Mouse (Mus musculus) lung, embryonic 14.5 days (tissue): ENCODE measurements around the gene Iqcf6. TPM values are rescaled to one million over a fixed set of nuclear protein-coding genes. Genes with fewer than 3 reads are reported as not detected.
"Not testable (repeated sequence)": the region's sequence is repeated elsewhere in the genome, so short reads cannot be mapped to it uniquely, and the experiment has no call there.

Source experiments
- ATAC-seq: fragments of 200-750 bp; cut with Nextera tagmentation; 2 replicates; pipeline ENCODE4 v1.8.0; 2017; ENCODE audit warnings: mild to moderate bottlenecking, moderate TSS enrichment, moderate library complexity; ENCODE audit not compliant: insufficient read depth
- DNase-seq: peaks from one replicate; pipeline ENCODE4 v3.0.0-alpha.2; 2015
- H3K27ac ChIP-seq: fragments of 300-500 bp; sonication (generic); 2 replicates; pipeline ENCODE4 v1.5.1; 2014; ENCODE audit warnings: low read depth, mild to moderate bottlenecking, moderate library complexity
- H3K27me3 ChIP-seq: fragments of 300-500 bp; sonication (generic); 2 replicates; pipeline ENCODE4 v1.6.1; 2014; ENCODE audit warnings: low read length, control low read depth; ENCODE audit not compliant: insufficient read depth
- H3K36me3 ChIP-seq: fragments of 300-500 bp; sonication (generic); 2 replicates; pipeline ENCODE4 v1.6.1; 2014; ENCODE audit warnings: control low read depth; ENCODE audit not compliant: insufficient read depth
- H3K4me1 ChIP-seq: fragments of 300-500 bp; sonication (generic); 2 replicates; pipeline ENCODE4 v1.6.1; 2014; ENCODE audit warnings: antibody characterized with exemption, control low read depth; ENCODE audit not compliant: insufficient read depth
- H3K4me2 ChIP-seq: fragments of 300-500 bp; sonication (generic); 2 replicates; pipeline ENCODE4 v1.6.1; 2014; ENCODE audit warnings: mild to moderate bottlenecking
- H3K4me3 ChIP-seq: fragments of 300-500 bp; sonication (generic); 2 replicates; pipeline ENCODE4 v1.5.1; 2014; ENCODE audit warnings: low read depth, low read length
- H3K9ac ChIP-seq: fragments of 300-500 bp; sonication (generic); 2 replicates; pipeline ENCODE4 v1.6.1; 2014
- H3K9me3 ChIP-seq: fragments of 300-500 bp; sonication (generic); 2 replicates; pipeline ENCODE4 v1.6.1; 2016; ENCODE audit warnings: low read depth, low read length, control low read depth
- CTCF ChIP-seq: IDR thresholded peaks from 2 replicates; pipeline ENCODE4 v1.5.1; 2016; ENCODE audit warnings: antibody characterized with exemption, low read depth
- WGBS: fragments of 180-500 bp; shearing (Covaris S2); extraction: QIAGEN DNeasy Blood & Tissue Kit; methylation state at CpG from one replicate; pipeline ENCODE4 v1.1.7; 2014; 5-methylcytosine and 5-hydroxymethylcytosine counted together
- polyA plus RNA-seq: library from polyadenylated mRNA; unstranded; fragments of >200 nt; fragmentation: Nextera tagmentation; extraction: Ambion mirVana; gene quantifications from 2 replicates; pipeline ENCODE4 v1.2.1, GENCODE M21; 2014

Gene Iqcf6
- polyA plus RNA-seq, 1 experiment from 2014 or later: not detected

DNA sequence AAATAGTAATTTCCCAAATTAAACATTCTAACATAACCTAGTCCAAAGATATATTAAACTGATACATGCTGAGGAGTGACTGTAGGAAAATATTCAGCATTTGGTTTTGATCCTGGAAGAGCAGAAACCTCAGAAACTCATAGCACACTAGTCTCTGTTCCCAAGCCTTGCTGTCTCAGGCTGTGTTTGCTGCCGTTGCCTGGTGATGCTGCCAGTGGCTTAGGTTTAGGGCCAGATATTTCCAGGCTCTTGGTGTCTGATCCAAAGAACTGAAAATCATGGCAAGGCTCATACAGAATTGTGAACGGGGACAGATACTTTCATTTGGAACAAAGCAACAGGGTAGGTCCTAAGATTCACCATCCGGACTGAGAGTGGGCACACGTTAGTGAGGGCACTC, 15.7 kb upstream of the Iqcf6 start:
- no peak for DNase-seq
- Histone ChIP-seq H3K27me3 (no peaks in the 10 kb centered on the region), H3K27ac (no peak overlapping the region), H3K9ac (no peak overlapping the region), H3K4me1 (no peaks in the 10 kb centered on the region), H3K9me3 (no peaks in the 10 kb centered on the region), H3K4me2 (no peak overlapping the region), H3K4me3 (no peak overlapping the region), H3K36me3 (no peaks in the 10 kb centered on the region)
- WGBS: 77% methylated on average over 4 of the region's 4 CpGs
- no peak for TF ChIP-seq CTCF
- ATAC-seq: no peak

DNA sequence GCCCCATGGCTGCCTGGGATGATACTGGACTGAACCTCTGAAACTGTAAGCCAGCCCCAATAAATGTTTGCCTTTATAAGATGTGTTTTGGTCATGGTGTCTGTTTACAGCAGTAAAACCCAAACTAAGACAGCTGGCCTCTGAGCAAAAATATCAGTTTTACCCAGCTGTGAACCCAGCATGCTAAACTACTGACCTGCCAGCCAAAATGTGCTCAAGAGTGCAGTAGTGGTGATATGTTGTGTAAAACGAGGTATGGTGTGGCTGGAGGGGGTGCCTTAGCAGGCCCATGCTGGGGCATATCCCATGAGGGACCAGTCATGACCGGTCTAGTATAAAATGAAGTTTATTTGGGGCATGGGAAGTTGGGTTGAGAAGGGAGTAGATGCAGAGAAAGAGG, 12.4 kb upstream of the Iqcf6 start:
- WGBS: 57% methylated on average over 2 of the region's 2 CpGs
- Histone ChIP-seq H3K4me3 (no peak overlapping the region), H3K9me3 (no peaks in the 10 kb centered on the region), H3K36me3 (no peaks in the 10 kb centered on the region), H3K27ac (no peak overlapping the region), H3K4me1 (no peaks in the 10 kb centered on the region), H3K27me3 (no peaks in the 10 kb centered on the region), H3K4me2 (no peak overlapping the region), H3K9ac (no peak overlapping the region)
- TF ChIP-seq CTCF: no peak
- DNase-seq: no peak
- no peak for ATAC-seq

DNA sequence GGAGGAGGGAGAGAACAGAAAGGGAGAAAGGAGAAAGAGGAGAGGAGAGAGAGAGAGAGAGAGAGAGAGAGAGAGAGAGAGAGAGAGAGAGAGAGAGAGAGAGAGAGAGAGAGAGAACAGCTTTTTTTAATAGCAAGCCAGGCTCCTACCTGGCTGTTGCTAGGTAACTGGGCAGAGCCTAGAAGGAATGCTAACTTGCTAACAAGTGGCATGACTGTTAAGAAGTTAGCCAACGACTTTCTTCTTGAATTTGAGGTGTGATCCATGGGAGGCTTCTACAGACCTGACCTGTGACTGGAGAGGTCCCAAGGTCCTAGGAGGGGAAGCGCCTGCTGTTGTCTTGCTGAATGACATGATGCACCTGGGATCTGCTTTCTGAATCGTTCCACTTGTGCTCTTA, 11.8 kb upstream of the Iqcf6 start:
- H3K9me3 ChIP-seq: no peaks in the 10 kb centered on the region
- no peak overlapping the region for H3K9ac ChIP-seq
- no peaks in the 10 kb centered on the region for H3K27me3 ChIP-seq
- 15% methylated on average over 3 of the region's 3 CpGs for WGBS
- H3K4me2 ChIP-seq: no peak overlapping the region
- ATAC-seq (no peak), DNase-seq (peak; percentile 37)
- no peaks in the 10 kb centered on the region for H3K36me3 ChIP-seq
- no peak overlapping the region for H3K4me3 ChIP-seq
- H3K27ac ChIP-seq: no peak overlapping the region
- no peak for TF ChIP-seq CTCF
- no peaks in the 10 kb centered on the region for H3K4me1 ChIP-seq

DNA sequence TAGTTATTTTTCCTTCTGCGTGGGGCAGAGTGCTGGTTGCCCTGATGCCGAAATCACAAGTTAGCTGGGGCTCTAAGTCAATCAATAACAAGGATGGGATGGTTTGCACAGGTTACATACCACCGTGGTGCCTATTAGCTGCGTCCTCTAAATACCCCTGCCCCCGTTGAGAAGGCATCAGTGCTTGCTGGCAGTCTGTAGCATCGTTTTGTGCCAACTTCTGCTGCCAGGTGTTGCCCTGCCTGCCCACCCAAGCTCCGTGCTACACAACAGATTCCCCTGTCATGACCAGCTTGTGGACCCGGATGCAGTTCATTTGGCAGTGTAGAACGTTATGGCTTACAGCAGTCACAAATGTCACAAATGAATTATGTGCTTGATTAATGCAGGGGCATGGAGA, 10.1 kb upstream of the Iqcf6 start:
- Histone ChIP-seq H3K9ac (no peak overlapping the region), H3K27me3 (no peaks in the 10 kb centered on the region), H3K4me3 (no peak overlapping the region), H3K4me1 (no peaks in the 10 kb centered on the region), H3K27ac (no peak overlapping the region), H3K36me3 (no peaks in the 10 kb centered on the region), H3K4me2 (no peak overlapping the region), H3K9me3 (no peaks in the 10 kb centered on the region)
- WGBS: 74% methylated on average over 9 of the region's 9 CpGs
- no peak for TF ChIP-seq CTCF
- DNase-seq (no peak), ATAC-seq (no peak)

DNA sequence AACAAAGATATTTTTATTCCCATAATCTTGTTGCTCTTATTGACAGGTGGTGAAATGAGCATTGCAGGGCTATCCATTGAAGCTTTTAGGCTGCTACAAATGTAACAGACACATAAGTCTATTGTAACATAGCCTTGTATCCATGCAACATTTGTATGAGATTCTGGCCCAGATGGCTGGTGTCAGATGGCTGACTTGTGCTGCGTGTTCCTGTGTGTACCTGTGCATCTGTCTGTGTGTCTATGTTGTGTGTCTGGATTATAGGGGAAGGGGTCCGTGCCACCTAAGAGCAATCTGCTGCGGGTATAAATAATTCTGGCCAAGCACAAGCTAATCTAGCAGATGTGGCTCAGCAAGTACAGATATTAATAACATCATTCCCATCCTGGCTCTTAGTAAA, 8.9 kb upstream of the Iqcf6 start:
- Histone ChIP-seq H3K27me3 (no peaks in the 10 kb centered on the region), H3K36me3 (no peaks in the 10 kb centered on the region), H3K4me3 (no peak overlapping the region), H3K4me2 (no peak overlapping the region), H3K4me1 (no peaks in the 10 kb centered on the region), H3K9ac (no peak overlapping the region), H3K9me3 (no peaks in the 10 kb centered on the region), H3K27ac (no peak overlapping the region)
- TF ChIP-seq CTCF: no peak
- WGBS: 78% methylated on average over 3 of the region's 3 CpGs
- ATAC-seq (no peak), DNase-seq (no peak)

DNA sequence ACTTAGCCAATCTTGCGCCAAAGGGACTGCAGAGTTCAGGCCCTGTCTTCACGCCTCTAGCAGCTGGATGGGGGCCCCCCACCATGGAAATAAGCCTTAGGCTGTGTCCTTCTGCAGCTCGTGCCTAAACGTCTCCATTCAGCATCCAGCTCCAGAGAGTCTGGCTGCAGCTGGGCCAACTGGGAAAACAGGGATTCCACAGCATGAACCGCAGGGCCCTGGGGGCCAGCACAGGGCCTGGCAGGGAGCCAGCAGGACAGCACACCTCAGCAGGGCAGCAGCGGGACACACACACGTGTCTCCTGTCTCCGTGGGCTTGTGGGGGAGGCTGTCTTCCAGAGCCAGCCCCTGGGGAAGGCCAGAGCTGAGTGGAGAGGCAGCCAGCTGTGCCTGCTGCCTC, 1.4 kb downstream of the Iqcf6 start:
- not testable (repeated sequence) for H3K36me3 ChIP-seq, DNase-seq, H3K9ac ChIP-seq, H3K27ac ChIP-seq, H3K4me2 ChIP-seq, ATAC-seq, H3K4me1 ChIP-seq, H3K9me3 ChIP-seq, H3K27me3 ChIP-seq, H3K4me3 ChIP-seq
- 19% methylated on average over 8 of the region's 8 CpGs for WGBS

DNA sequence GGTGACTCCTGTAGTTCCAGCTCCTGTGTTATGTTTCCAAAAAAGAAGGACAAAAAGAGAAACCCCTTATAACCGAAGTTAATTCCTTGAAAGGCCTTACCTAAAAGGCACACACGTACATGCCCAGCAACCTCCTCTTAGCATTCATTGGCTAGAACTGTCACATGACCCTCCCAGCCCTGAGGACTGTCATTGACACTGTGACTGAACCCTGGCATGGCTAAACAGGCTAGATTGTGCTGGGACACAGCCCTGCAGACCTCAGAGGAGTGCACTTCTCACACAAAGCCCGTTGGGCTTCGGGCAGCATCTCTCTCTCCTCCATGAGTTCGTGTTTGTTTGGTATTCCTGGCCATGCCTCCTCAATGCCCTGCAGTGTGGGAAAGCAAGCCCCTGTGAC, 5.8 kb downstream of the Iqcf6 start:
- Histone ChIP-seq H3K36me3 (no peaks in the 10 kb centered on the region), H3K9me3 (no peaks in the 10 kb centered on the region), H3K4me2 (no peak overlapping the region), H3K27ac (no peak overlapping the region), H3K27me3 (no peaks in the 10 kb centered on the region), H3K4me3 (no peak overlapping the region), H3K4me1 (no peaks in the 10 kb centered on the region), H3K9ac (no peak overlapping the region)
- TF ChIP-seq CTCF: no peak
- ATAC-seq (no peak), DNase-seq (no peak)
- 51% methylated on average over 5 of the region's 5 CpGs for WGBS

DNA sequence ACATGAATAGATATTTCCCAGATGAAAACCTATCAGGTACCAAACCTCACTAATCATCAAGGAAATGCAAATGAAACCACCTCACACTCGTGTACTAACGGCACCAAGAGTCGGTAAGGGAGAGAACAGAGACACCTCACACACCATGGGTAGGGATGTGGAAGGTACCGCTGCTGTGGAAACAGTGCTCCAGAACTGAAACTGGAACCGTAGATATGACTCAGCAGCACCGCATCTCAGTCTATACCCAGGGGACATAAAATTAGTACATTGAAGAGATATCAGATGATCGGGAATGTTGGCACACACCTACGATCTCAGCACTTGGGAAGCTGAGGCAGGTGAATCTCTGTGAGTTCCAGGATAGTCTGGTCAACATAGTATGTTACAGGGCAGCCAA, 11.8 kb downstream of the Iqcf6 start:
- ATAC-seq: no peak
- 91% methylated on average over 8 of the region's 8 CpGs for WGBS

More for the DNA sequence above, 11.8 kb downstream of the Iqcf6 start:
- Histone ChIP-seq H3K9me3 (no peaks in the 10 kb centered on the region), H3K4me2 (no peak overlapping the region), H3K27me3 (no peaks in the 10 kb centered on the region), H3K36me3 (no peaks in the 10 kb centered on the region), H3K27ac (no peak overlapping the region), H3K4me1 (no peaks in the 10 kb centered on the region), H3K9ac (no peak overlapping the region), H3K4me3 (no peak overlapping the region)
- TF ChIP-seq CTCF: no peak
- DNase-seq: no peak
